Mouse (Mus musculus): ENCODE measurements around the gene Pcmt1.

Gene Pcmt1

DNA sequence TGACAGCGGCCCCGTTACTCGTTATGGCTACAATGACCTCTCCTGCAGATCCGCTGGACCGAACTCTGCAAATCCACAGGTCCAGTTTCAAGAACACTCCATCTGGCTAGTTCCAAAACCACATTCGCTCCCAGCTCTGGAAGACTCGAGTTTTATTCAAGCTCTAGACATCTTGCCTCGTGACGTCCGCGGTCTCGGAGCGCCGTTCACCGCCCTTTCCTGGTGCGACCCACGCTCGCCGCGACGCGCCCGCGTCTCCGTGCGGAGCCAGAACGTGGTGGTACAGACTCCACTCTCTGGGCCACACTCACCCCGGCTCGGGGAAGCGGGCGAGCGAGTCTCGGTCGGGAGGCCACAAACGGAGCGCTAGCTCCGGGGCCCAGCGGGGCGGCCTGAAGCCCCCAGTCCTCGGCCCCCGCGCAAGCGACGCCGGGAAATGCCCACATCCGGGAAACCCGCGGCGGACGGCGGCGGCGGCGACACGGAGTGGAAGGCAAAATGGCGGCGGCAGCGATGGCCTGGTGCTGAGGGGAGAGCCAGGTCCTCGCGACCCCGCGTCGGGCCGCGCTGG, at the start of gene Pcmt1, which contains the start of gene Lats1:
TSS of gene Pcmt1 (minus strand) at position 406 of the 571 bp plus-strand sequence.
TSS of gene Lats1 (plus strand) at position 484 of the 571 bp plus-strand sequence.
- DNase-seq (ENCODE audit: low spot score), result peak; percentile 86

- no peak for DNase-seq (ENCODE audit: low spot score)
Observed at GRCm38 (mm10) chr10:7727011-7727410, 46.1 kb upstream of the Pcmt1 start.

DNA sequence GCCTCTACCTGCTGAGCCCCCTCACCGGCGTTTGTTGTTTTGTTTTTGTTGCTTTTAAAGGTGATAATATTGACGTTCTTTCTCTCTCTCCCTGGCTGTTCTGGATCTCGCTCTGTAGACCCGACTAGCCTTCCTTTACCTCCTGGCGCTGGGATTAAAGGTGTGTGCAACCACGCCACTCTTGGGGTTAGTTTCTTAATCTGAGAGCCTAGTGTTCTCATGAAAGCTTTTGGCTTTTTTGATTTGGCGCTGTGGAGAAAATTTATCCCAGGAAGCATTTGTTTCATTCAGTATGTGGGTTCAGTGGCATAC, 45.5 kb upstream of the Pcmt1 start:
- DNase-seq (ENCODE audit: low spot score), result no peak

GRCm38 (mm10) chr10:7725751-7726500, 45.0 kb upstream of the Pcmt1 start, which contains the start of gene Katna1:
TSS of gene Katna1 (plus strand) at chr10:7726000.
- peak; percentile 95 for DNase-seq (ENCODE audit: low spot score)

- DNase-seq (ENCODE audit: low spot score), result no peak
Observed at GRCm38 (mm10) chr10:7715056-7715455, 34.1 kb upstream of the Pcmt1 start.

GRCm38 (mm10) chr10:7712506-7712905, 31.6 kb upstream of the Pcmt1 start:
- DNase-seq (ENCODE audit: low spot score), result no peak

GRCm38 (mm10) chr10:7710121-7710520, 29.2 kb upstream of the Pcmt1 start:
- no peak for DNase-seq (ENCODE audit: low spot score)

GRCm38 (mm10) chr10:7702586-7702985, 21.6 kb upstream of the Pcmt1 start:
- DNase-seq (ENCODE audit: low spot score), result no peak

- no peak for DNase-seq (ENCODE audit: low spot score)
Observed at GRCm38 (mm10) chr10:7700120-7700519, 19.2 kb upstream of the Pcmt1 start.

GRCm38 (mm10) chr10:7695286-7695685, 14.3 kb upstream of the Pcmt1 start:
- no peak for DNase-seq (ENCODE audit: low spot score)

DNA sequence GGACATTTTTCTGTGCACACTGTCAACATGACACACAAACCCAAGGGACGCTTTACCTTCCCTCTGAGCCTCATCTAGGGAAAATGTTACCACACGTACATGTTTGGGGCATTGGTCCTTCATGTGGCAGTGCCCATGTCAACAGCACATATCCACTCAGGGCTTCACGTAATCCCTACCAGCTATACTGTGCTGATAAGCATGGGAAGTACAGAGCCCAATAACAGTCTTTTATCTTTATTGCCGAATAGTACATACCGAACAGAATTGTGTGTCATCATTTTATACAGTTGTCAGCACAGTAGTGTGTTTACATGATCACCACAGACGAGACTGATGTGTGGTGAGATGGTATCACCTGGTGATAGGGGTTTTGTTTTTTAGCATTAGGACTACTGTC, 6.0 kb upstream of the Pcmt1 start:
- no peak for DNase-seq (ENCODE audit: low spot score)

- DNase-seq (ENCODE audit: low spot score), result no peak
Observed at GRCm38 (mm10) chr10:7682249-7682648, 1.3 kb upstream of the Pcmt1 start.

- peak; percentile 73 for DNase-seq (ENCODE audit: low spot score)
Observed at GRCm38 (mm10) chr10:7681343-7682025, 548 bp upstream of the Pcmt1 start.

DNA sequence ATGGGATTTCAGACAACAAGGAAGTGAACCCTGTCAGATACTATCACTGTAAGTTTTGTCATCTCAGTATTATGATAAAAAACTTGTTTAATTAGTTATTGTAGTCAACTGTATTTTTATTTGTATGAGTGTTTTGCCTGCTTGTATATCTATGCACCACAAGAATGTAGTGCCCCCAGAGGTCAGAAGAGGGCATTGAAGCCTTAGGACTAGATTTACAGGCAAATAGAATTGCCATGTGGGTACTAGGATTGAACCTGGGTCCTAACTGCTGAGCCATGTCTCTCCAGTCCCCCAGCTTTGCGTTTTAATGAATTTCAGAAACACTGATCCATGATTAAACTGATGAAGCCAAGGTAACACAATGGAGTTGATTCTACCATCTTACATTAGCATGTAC, 7.3 kb downstream of the Pcmt1 start:
- no peak for DNase-seq (ENCODE audit: low spot score)

DNA sequence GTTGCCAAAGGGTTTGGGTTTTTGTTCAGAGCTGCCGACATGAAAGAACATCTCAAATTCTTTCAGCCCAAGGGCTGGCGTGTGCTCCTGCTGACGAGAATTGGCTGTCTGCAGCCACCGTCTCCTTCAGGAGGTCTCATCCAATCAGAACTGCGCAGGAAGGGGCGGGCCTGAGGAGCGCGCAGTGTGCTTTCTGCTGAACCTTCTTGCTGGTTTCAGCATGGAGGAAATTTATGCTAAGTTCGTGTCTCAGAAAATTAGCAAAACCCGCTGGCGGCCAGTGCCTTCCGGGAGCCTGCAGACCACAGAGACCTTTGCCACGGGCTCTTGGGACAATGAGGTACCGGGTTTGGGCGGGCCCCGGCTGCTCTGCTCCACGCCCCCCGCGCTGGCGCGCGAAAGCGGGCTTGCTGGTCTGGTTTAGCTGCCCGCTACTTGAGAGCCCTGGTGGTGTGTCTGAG, 13.6 kb downstream of the Pcmt1 start, which contains the start of gene Nup43:
TSS of gene Nup43 (plus strand) at position 162 of the 461 bp plus-strand sequence.
- peak; percentile 88 for DNase-seq (ENCODE audit: low spot score)

DNA sequence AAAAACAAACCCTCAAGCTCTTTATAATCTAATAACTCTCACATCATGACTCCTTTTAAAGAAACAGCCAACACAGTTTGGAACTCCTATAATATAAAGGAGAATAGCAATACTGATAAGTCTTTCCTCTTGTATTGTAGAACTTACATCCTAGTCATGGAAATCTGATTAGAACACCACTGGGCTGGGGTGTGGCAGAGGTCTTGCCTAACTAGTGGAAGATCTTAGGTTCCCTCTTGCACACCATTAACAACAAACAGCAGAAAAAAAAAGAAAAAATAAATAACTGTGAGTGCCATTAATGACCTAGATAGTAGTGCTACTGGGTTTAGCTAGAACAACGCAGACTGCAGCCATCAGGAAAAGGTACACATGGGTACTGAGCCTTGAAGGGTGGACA, 16.0 kb downstream of the Pcmt1 start:
- DNase-seq (ENCODE audit: low spot score), result no peak

DNA sequence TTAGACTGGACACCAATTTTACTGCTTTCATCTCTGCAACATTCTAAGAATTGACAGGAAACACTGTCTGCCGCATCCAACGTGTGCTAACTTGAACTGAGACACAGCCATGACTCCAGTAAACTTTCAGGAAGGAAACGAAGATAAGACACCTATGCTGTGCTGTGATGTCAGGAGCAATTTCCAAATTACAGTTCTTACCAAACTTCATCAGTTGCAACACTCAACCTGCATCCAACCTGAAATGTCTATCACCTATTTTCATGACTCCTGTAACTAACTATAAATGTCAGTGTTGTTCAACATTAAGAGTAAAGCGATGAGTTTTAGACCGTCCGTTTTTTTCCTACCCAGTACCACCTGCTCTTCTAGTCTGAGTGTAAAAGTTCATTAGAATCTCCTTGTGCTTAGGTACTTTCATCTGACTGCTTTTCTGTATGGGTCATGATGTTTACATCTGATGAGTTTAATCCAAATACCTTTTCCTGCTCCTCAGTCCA, 16.9 kb downstream of the Pcmt1 start:
- DNase-seq (ENCODE audit: low spot score), result no peak

- peak; percentile 92 for DNase-seq (ENCODE audit: low spot score)
Observed at GRCm38 (mm10) chr10:7663159-7664026, 17.5 kb downstream of the Pcmt1 start.

DNA sequence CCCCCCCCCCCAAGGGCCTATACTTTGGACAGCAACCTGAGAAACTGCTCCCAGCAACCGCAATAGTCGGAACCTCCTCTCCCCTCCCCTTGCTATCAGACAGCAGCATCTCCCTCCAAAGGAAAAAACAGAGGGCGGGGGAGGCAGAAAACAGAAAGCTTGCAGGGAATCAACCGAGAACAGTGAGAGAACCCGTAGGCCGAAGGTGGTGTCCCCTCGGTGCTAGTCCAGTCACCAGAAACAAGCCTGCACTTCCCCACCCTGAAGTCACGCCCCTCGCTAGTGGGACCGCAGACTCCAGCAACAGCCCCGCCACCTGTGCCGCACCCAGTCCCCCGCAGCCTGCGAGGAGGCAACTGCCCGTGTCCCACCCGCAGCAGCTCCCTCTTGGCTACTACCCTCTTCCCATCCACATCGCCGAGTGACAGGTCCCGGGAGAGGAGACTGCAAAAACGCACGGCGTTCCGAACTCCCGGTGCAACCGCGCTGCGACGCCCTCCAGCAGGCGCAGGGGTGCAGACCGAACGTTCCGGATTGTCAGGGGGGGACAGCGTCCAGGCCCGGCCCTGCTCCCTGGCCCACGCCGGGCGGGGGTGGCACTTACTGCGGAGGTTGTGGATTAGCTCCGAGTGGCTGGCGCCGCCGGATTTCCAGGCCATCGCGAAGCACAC, 18.3 kb downstream of the Pcmt1 start:
- DNase-seq (ENCODE audit: low spot score), result no peak

DNA sequence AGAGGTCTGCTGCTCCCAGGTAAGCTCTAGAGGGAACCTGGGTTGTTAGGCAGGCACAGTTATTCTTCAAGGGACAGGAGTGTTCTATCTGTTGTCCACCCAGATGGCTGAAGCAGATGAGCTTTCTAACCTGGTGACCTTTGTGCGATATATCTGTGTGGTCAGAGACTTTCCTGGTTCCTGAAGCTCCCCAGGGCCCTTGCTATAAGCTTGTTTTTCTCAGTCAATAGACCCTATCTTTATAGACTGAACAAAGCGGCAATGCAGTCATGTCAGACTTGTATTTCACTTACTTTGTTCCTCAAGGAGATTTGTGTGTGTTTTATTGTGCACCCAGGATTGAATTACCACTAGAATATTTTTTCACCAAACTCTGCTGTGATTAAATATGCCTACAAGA, 29.9 kb downstream of the Pcmt1 start:
- no peak for DNase-seq (ENCODE audit: low spot score)

DNA sequence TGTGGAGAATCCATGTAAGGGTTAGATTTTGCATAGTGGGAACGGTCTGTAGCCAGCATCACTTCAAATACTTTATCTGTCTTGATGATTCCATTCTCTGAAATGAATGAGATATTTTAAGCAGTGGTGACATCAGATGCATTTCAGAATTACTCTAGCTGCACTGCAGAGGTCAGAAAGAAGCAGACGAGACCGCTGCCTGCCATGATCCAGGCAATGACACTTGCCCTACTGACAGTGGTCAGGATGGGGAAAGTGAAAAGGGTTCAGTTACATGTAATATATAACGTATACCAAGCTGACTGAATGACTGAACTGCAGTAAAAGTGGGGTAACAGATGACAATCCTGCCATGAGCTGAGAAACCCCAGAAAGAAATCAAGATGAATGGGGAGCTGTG, 31.9 kb downstream of the Pcmt1 start:
- DNase-seq (ENCODE audit: low spot score), result no peak
